In genomic region chr13:60110079-60110846, GRCm38 (mm10) we compare ENCODE assay signal across 8 mouse cellular contexts.
DNase-seq lines count a peak whose midpoint lies in the region; ATAC-seq lines count a peak whose summit lies in the region.

No protein-coding gene starts in this region.

- H3K4me2 ChIP-seq in hindbrain, embryonic 13.5 days = peak overlapping the region; percentile 22
- H3K4me2 ChIP-seq in midbrain, embryonic 12.5 days (replicated peaks) = peak overlapping the region; percentile 32

- ATAC-seq in hindbrain, embryonic 13.5 days (ENCODE audit: low FRiP score) = peak; percentile 83
- ATAC-seq in midbrain, embryonic 12.5 days (ENCODE audit: low FRiP score, low read depth) = peak; percentile 96
- no peak for ATAC-seq in megakaryocyte-erythroid progenitor cell, adult 5-6 weeks (replicated peaks; ENCODE audit: low FRiP score, low TSS enrichment, poor library complexity, severe bottlenecking)

- intact Hi-C loops in left cerebral cortex, postnatal 14 days (cut with DNase I) = no loop called here

- no peak overlapping the region for H3K4me3 ChIP-seq in hindbrain, embryonic 13.5 days
- no peak overlapping the region for H3K4me3 ChIP-seq in midbrain, embryonic 12.5 days

- H3K4me1 ChIP-seq in hindbrain, embryonic 13.5 days (replicated peaks) = peaks cover 12% of the 10 kb centered on the region
- H3K4me1 ChIP-seq in midbrain, embryonic 12.5 days = peaks cover 23% of the 10 kb centered on the region

- peak; percentile 87 for DNase-seq in R1 (ENCODE audit: low read depth, low spot score)
- peak; percentile 50 for DNase-seq in brain, adult 2 months (ENCODE audit: low read depth, low spot score)
- DNase-seq in forelimb bud, embryonic 11.5 days (ENCODE audit: low read depth, low spot score) = peak; percentile 98
- DNase-seq in left cerebral cortex, postnatal 14 days (ENCODE audit: low spot score in 2 of 2) = peak; percentile 35 to 43
- DNase-seq in urinary bladder, postnatal 36 days (ENCODE audit: low spot score in 2 of 2) = peak; percentile 20 to 70

- H3K9me3 ChIP-seq in hindbrain, embryonic 13.5 days = no peaks in the 10 kb centered on the region
- no peaks in the 10 kb centered on the region for H3K9me3 ChIP-seq in midbrain, embryonic 12.5 days

- H3K27ac ChIP-seq in hindbrain, embryonic 13.5 days = peak overlapping the region; percentile 63
- H3K27ac ChIP-seq in midbrain, embryonic 12.5 days (replicated peaks) = peak overlapping the region; percentile 80

- H3K36me3 ChIP-seq in hindbrain, embryonic 13.5 days = no peaks in the 10 kb centered on the region
- no peaks in the 10 kb centered on the region for H3K36me3 ChIP-seq in midbrain, embryonic 12.5 days

- 0 out of 2 replicates have a peak, but pooled peaks cover 9% of the 10 kb centered on the region for H3K27me3 ChIP-seq in hindbrain, embryonic 13.5 days
- H3K27me3 ChIP-seq in midbrain, embryonic 12.5 days = peaks cover 9% of the 10 kb centered on the region; the same call in 1 of the 2 replicates

- 3% methylated on average over 11 of the region's 11 CpGs for WGBS in hindbrain, embryonic 13.5 days
- 3% methylated on average over 11 of the region's 11 CpGs for WGBS in midbrain, embryonic 12.5 days

- H3K9ac ChIP-seq in hindbrain, embryonic 13.5 days = no peak overlapping the region
- no peak overlapping the region; the same call in 1 of the 2 replicates for H3K9ac ChIP-seq in midbrain, embryonic 12.5 days (replicated peaks)

Comparison
In these comparisons a context has a peak if more than half of its experiments do, and no peak if none do; other contexts are left out.
1. DNase-seq: peak in every context shown above with its lines; median percentile 98 in forelimb bud, embryonic 11.5 days; 87 in R1; 50 in brain, adult 2 months; 45 in urinary bladder, postnatal 36 days; 39 in left cerebral cortex, postnatal 14 days.